Mouse (Mus musculus): ENCODE measurements around the gene Myo5c. TPM values are rescaled to one million over a fixed set of nuclear protein-coding genes. Genes with fewer than 3 reads are reported as not detected.

Gene Myo5c
- total and polyA plus RNA-seq, 2 experiments from 2014 or later: 0.22 to 0.62 TPM

GRCm38 (mm10) chr9:75259656-75260055, 27.8 kb downstream of the Myo5c start:
- H3K9me3 ChIP-seq (ENCODE audit: low read length): no peaks in the 10 kb centered on the region
- WGBS: 92% methylated on average over 4 of the region's 4 CpGs
- H3K4me2 ChIP-seq (ENCODE audit: low read depth, low read length, poor library complexity, severe bottlenecking): no peak overlapping the region
- H3K9ac ChIP-seq (replicated peaks; ENCODE audit: low read length, poor library complexity, severe bottlenecking): no peak overlapping the region
- DNase-seq (ENCODE audit: low spot score) (no peak), ATAC-seq (ENCODE audit: low FRiP score) (no peak)
- no peaks in the 10 kb centered on the region for H3K36me3 ChIP-seq (ENCODE audit: insufficient read depth, low read length)
- no peaks in the 10 kb centered on the region for H3K27me3 ChIP-seq (ENCODE audit: insufficient read depth, low read length)
- H3K27ac ChIP-seq (ENCODE audit: low read depth, low read length): no peak overlapping the region
- peaks cover 11% of the 10 kb centered on the region; the same call in 1 of the 2 replicates for H3K4me1 ChIP-seq (ENCODE audit: insufficient read depth, low read length)
- H3K4me3 ChIP-seq (ENCODE audit: low read depth, low read length): no peak overlapping the region
- peak; percentile 56 for TF ChIP-seq CTCF (IDR thresholded peaks at IDR 0.05)

DNA sequence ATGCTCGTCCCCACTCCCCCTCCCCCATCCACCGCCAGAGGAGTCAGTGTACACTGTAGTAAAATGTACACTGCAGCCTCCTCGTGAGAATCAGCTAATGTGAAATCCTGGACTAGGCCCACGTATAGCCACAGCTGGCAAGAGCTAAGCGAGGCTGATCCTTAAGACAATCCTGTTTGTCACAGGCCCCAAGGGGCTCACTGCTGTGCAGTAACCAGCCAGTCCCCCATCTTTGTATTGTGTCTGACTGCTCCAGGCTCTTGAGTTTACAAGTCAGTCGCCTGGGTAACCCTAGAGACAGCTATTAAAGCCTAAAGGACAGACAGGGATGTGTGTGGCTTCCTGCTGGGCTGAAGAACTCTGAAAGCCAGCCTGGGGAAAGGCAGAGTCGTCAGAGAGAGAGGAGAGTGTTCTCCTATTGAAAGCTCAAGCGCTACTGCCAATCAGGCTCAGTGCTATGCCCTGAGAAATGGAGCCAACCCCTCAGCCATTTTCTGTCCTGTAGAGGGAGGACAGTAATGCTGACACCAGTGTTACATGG, 29.6 kb downstream of the Myo5c start:
- WGBS: 8% methylated on average over 8 of the region's 8 CpGs
- no peak overlapping the region for H3K9ac ChIP-seq (replicated peaks; ENCODE audit: low read length, poor library complexity, severe bottlenecking)
- ATAC-seq (ENCODE audit: low FRiP score) (peak; percentile 72), DNase-seq (ENCODE audit: low spot score) (peak; percentile 66)
- H3K4me1 ChIP-seq (ENCODE audit: insufficient read depth, low read length): peaks cover 7% of the 10 kb centered on the region; the same call in 1 of the 2 replicates
- 0 out of 2 replicates have a peak, but pooled peaks have one; percentile 21 for TF ChIP-seq CTCF (IDR thresholded peaks at IDR 0.05)
- no peak overlapping the region for H3K4me3 ChIP-seq (ENCODE audit: low read depth, low read length)
- no peaks in the 10 kb centered on the region for H3K36me3 ChIP-seq (ENCODE audit: insufficient read depth, low read length)
- H3K9me3 ChIP-seq (ENCODE audit: low read length): no peaks in the 10 kb centered on the region
- peak overlapping the region; percentile 32; the same call in 1 of the 2 replicates for H3K27ac ChIP-seq (ENCODE audit: low read depth, low read length)
- no peaks in the 10 kb centered on the region for H3K27me3 ChIP-seq (ENCODE audit: insufficient read depth, low read length)
- no peak overlapping the region for H3K4me2 ChIP-seq (ENCODE audit: low read depth, low read length, poor library complexity, severe bottlenecking)

- Histone ChIP-seq H3K27me3 (ENCODE audit: insufficient read depth, low read length) (no peaks in the 10 kb centered on the region), H3K9me3 (ENCODE audit: low read length) (no peaks in the 10 kb centered on the region), H3K9ac (replicated peaks; ENCODE audit: low read length, poor library complexity, severe bottlenecking) (no peak overlapping the region), H3K27ac (ENCODE audit: low read depth, low read length) (no peak overlapping the region), H3K4me1 (ENCODE audit: insufficient read depth, low read length) (peaks cover 7% of the 10 kb centered on the region; the same call in 1 of the 2 replicates), H3K4me2 (ENCODE audit: low read depth, low read length, poor library complexity, severe bottlenecking) (no peak overlapping the region), H3K36me3 (ENCODE audit: insufficient read depth, low read length) (no peaks in the 10 kb centered on the region), H3K4me3 (ENCODE audit: low read depth, low read length) (no peak overlapping the region)
- peak; percentile 76 for TF ChIP-seq CTCF (IDR thresholded peaks at IDR 0.05)
- 37% methylated on average over 8 of the region's 8 CpGs for WGBS
- ATAC-seq (ENCODE audit: low FRiP score) (no peak; the same call in 1 of the 2 replicates), DNase-seq (ENCODE audit: low spot score) (peak; percentile 72)
Measured at GRCm38 (mm10) chr9:75262235-75262826, 30.5 kb downstream of the Myo5c start.

DNA sequence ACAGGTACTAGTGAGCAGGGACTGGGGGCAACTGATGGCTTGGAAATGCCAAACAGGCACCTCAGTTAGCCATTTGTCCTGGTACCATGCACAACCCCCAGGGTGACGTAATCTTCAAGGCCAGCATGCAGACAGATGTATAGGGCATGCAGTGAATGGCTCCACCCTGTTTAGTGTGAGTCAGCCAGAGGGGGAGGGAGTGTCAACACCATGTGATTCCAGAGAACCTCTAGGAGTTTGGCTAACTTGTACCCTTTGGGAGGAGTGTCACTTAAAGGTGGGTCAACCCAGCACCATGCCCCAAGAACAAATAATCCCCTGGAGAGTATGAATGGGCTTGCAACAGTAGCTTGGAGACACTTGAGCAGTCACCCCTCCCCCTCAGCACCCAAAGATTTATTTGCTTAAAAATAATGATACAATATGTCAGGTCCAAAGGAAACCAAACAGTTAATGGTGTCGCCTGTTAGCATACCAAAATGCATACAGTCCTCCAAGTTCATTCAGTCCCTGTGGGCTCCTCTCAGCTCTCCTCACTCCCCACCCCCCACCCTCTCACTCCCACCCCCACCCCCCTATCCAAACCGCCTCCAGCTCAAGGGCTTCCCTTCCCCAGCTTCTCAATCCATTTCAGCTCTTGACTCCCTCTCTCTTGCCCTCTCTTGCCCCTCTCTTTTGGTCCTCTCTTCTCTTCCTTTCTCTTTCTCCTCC, 32.3 kb downstream of the Myo5c start:
- 49% methylated on average over 3 of the region's 3 CpGs for WGBS
- Histone ChIP-seq H3K9ac (replicated peaks; ENCODE audit: low read length, poor library complexity, severe bottlenecking) (no peak overlapping the region), H3K27me3 (ENCODE audit: insufficient read depth, low read length) (no peaks in the 10 kb centered on the region), H3K4me1 (ENCODE audit: insufficient read depth, low read length) (peaks cover 7% of the 10 kb centered on the region; the same call in 1 of the 2 replicates), H3K36me3 (ENCODE audit: insufficient read depth, low read length) (no peaks in the 10 kb centered on the region), H3K4me2 (ENCODE audit: low read depth, low read length, poor library complexity, severe bottlenecking) (no peak overlapping the region), H3K9me3 (ENCODE audit: low read length) (no peaks in the 10 kb centered on the region), H3K4me3 (ENCODE audit: low read depth, low read length) (no peak overlapping the region), H3K27ac (ENCODE audit: low read depth, low read length) (no peak overlapping the region)
- no peak for DNase-seq (ENCODE audit: low spot score)
- no peak for ATAC-seq (ENCODE audit: low FRiP score)
- TF ChIP-seq CTCF (IDR thresholded peaks at IDR 0.05): no peak

DNA sequence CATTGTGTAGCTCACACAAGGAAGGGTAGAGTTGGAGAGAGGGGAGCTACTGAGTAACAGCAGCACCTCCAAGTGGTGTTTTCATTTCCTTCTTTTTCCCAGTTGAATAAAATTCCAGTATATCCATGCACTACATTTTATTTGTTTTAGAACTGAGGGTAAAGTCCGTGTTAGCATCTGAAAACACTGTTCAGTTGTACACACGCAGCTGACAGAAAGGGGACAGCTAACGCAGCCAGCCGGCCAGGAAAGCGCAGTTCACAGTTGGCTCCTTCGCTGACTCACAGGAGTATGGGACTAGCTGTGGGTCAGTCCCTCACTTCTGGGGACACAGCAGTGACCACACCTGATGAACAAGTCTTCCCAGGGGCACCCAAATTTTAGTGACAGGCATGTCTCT, 35.3 kb downstream of the Myo5c start:
- no peak overlapping the region for H3K4me2 ChIP-seq (ENCODE audit: low read depth, low read length, poor library complexity, severe bottlenecking)
- H3K9me3 ChIP-seq (ENCODE audit: low read length): no peaks in the 10 kb centered on the region
- no peak overlapping the region for H3K4me3 ChIP-seq (ENCODE audit: low read depth, low read length)
- H3K9ac ChIP-seq (replicated peaks; ENCODE audit: low read length, poor library complexity, severe bottlenecking): no peak overlapping the region
- no peaks in the 10 kb centered on the region for H3K36me3 ChIP-seq (ENCODE audit: insufficient read depth, low read length)
- H3K4me1 ChIP-seq (ENCODE audit: insufficient read depth, low read length): no peaks in the 10 kb centered on the region
- H3K27ac ChIP-seq (ENCODE audit: low read depth, low read length): no peak overlapping the region
- DNase-seq (ENCODE audit: low spot score): no peak
- ATAC-seq (ENCODE audit: low FRiP score): no peak
- no peaks in the 10 kb centered on the region for H3K27me3 ChIP-seq (ENCODE audit: insufficient read depth, low read length)
- TF ChIP-seq CTCF (IDR thresholded peaks at IDR 0.05): no peak
- WGBS: 74% methylated on average over 6 of the region's 6 CpGs

GRCm38 (mm10) chr9:75270382-75270781, 38.6 kb downstream of the Myo5c start:
- ATAC-seq (ENCODE audit: low FRiP score): no peak
- 73% methylated on average over 6 of the region's 6 CpGs for WGBS

More at GRCm38 (mm10) chr9:75270382-75270781, 38.6 kb downstream of the Myo5c start:
- Histone ChIP-seq H3K27me3 (ENCODE audit: insufficient read depth, low read length) (no peaks in the 10 kb centered on the region), H3K36me3 (ENCODE audit: insufficient read depth, low read length) (no peaks in the 10 kb centered on the region), H3K27ac (ENCODE audit: low read depth, low read length) (no peak overlapping the region), H3K9me3 (ENCODE audit: low read length) (no peaks in the 10 kb centered on the region), H3K4me3 (ENCODE audit: low read depth, low read length) (no peak overlapping the region), H3K4me1 (ENCODE audit: insufficient read depth, low read length) (no peaks in the 10 kb centered on the region), H3K9ac (replicated peaks; ENCODE audit: low read length, poor library complexity, severe bottlenecking) (no peak overlapping the region), H3K4me2 (ENCODE audit: low read depth, low read length, poor library complexity, severe bottlenecking) (no peak overlapping the region)
- TF ChIP-seq CTCF (IDR thresholded peaks at IDR 0.05): no peak
- no peak for DNase-seq (ENCODE audit: low spot score)

Data from midbrain, postnatal 0 days (tissue).